Mouse (Mus musculus) gastrocnemius, postnatal 36 days (tissue): Measurements from ENCODE around the gene Mtus2. TPM values are rescaled to one million over a fixed set of nuclear protein-coding genes. Genes with fewer than 3 reads are reported as not detected.

Experiments used
- DNase-seq, 2 experiments: peaks; one replicate each; pipeline ENCODE4 v3.0.0; 2022
- intact Hi-C: fragments of 180-260 bp; cut with DNase I; formaldehyde crosslinking; loops from one replicate; pipeline ENCODE4 v1.15.1; 2025
- total RNA-seq, 2 experiments: library from RNA; stranded (reverse); gene quantifications; 2 replicates each; pipeline ENCODE4 v1.2.3; 2021

Mtus2 gene
- total RNA-seq, 2 experiments from 2014 or later = 0.08 to 0.25 TPM

DNA sequence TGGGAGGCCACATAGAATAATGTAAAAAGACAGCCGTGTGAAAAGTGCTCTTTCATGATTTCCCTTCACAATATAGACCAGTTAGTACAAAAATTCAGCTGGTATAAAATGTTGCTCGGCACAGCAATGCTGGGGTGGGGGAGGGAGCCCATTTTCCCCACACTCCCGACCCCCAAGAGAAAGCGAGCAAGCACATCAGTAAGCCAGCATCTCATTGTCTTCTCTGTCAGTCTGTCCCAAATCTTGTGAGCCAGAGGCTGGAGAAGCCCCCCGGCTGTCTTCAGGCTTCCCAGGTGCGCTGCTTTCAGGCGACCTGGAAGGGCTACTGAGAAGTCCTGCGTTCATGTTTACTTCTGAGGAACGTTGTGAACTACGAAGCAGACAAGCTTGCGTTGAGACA is 699 bp upstream of the Mtus2 start:
- intact Hi-C loops = loop anchor here (5.0 kb wide), 1 partner anchor 286 kb away; no protein-coding TSS in a partner anchor
- no peak for DNase-seq

- intact Hi-C loops = loop anchor here (5.0 kb wide), 1 partner anchor 285 kb away; no protein-coding TSS in a partner anchor
- DNase-seq = peak in 1 of 2 experiments; percentile 16
Observed at GRCm38 (mm10) chr5:147957592-147958271, 612 bp downstream of the Mtus2 start.

DNA sequence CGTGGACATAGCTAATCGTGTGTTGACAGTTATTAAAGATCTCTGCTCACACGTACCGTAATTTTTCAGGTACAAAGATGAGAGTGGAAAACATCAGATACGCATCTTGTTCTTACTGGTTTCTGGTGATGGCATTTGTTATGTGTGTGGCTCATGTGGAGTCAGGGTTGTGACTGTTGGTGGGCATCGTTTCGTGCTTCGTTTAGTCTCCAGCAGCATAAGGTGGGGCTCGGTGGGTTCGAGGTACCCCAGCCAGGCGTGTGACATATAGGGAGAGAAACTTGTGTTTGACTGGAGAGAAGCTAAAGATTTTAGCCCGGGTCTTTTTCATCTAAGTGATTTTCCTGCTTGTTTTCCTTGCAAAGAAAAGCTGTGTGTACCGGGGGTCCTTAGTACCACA is 1.4 kb downstream of the Mtus2 start:
- intact Hi-C loops = loop anchor here (5.0 kb wide), 1 partner anchor 284 kb away; no protein-coding TSS in a partner anchor
- no peak for DNase-seq

GRCm38 (mm10) chr5:147959088-147959487 is 2.0 kb downstream of the Mtus2 start:
- intact Hi-C loops = loop anchor here (5.0 kb wide), 1 partner anchor 283 kb away; no protein-coding TSS in a partner anchor
- no peak for DNase-seq

- intact Hi-C loops = no loop called here
- no peak for DNase-seq
Observed at GRCm38 (mm10) chr5:147960793-147961192, 3.7 kb downstream of the Mtus2 start.

- intact Hi-C loops = no loop called here
Observed at GRCm38 (mm10) chr5:147963820-147964580, 6.9 kb downstream of the Mtus2 start.

DNA sequence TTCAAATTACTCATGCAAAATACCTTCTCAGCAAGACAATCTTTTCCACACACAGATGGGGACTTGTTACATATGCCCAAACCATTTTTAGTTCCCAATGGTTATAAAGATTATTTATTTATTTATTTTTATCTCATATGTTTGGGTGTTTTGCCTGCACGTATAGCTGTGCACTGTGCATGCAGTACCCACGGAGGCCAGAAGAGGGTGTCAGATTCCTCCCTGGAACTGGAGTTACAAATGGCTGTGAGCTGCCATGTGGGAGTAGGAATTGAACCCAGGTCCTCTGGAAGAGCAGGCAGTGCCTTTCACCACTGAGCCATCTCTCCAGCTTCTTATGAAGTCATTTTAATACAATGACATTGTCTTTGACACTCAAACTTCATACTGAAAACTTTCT is 7.7 kb downstream of the Mtus2 start:
- intact Hi-C loops = no loop called here

More at GRCm38 (mm10) chr5:147963820-147964580, 6.9 kb downstream of the Mtus2 start:
- DNase-seq = no peak

GRCm38 (mm10) chr5:147966646-147967045 is 9.5 kb downstream of the Mtus2 start:
- intact Hi-C loops = no loop called here
- DNase-seq = no peak

More for the DNA sequence above, 7.7 kb downstream of the Mtus2 start:
- no peak for DNase-seq

GRCm38 (mm10) chr5:147969566-147969965 is 12.4 kb downstream of the Mtus2 start:
- intact Hi-C loops = no loop called here
- no peak for DNase-seq

DNA sequence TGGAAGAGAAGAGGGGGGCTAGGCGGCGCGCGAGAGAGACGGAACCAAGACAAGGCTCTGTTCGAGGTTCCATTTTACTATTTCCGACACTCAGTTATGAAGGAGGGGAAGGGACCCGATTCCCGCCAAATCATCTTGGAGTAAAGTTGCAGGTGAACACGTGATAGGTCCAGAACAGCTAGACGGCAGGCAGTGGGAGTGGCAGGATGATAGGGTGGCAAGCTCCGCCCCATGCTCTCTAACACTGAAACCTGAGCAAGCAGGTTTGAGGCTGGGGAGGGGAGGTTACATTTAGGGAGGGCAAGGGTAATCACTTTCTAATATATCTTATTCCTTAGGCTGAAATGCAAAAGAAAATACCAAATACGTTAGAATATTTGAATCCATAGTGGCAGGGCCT is 18.9 kb downstream of the Mtus2 start:
- intact Hi-C loops = no loop called here

GRCm38 (mm10) chr5:147980606-147981005 is 23.5 kb downstream of the Mtus2 start:
- no peak for DNase-seq
- intact Hi-C loops = no loop called here

More for the DNA sequence above, 18.9 kb downstream of the Mtus2 start:
- no peak for DNase-seq

- intact Hi-C loops = no loop called here
- DNase-seq = no peak
Observed at GRCm38 (mm10) chr5:147990289-147990688, 33.2 kb downstream of the Mtus2 start.

- no peak for DNase-seq
- intact Hi-C loops = no loop called here
Observed at GRCm38 (mm10) chr5:147990775-147991174, 33.7 kb downstream of the Mtus2 start.

GRCm38 (mm10) chr5:147992581-147993378 is 35.7 kb downstream of the Mtus2 start:
- peak; percentile 21 to 46 for DNase-seq
- intact Hi-C loops = no loop called here

DNA sequence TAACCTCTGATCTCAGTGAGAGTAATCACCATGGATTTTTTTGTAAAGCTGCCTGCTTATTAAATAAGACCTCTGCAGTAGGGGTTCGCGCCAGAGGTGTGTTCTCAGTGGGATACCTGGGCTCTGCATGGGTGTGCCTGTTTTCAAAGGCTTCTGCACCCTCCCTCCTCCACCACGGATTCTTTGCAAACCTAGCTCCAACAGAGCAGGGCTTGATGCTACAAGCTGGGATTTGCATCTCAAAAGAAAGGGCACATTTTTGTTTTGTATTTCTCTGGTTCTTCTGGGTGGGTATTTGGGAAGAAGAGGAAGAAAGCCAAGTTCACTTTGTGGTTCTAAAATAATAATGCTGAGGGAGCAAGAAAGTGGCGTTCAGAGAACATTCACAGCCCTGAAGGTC is 48.1 kb downstream of the Mtus2 start:
- DNase-seq = no peak
- intact Hi-C loops = no loop called here

- DNase-seq = no peak
Observed at GRCm38 (mm10) chr5:148012156-148012555, 55.0 kb downstream of the Mtus2 start.

GRCm38 (mm10) chr5:148014133-148014854 is 57.2 kb downstream of the Mtus2 start:
- intact Hi-C loops = no loop called here
- no peak for DNase-seq

More at GRCm38 (mm10) chr5:148012156-148012555, 55.0 kb downstream of the Mtus2 start:
- intact Hi-C loops = no loop called here

DNA sequence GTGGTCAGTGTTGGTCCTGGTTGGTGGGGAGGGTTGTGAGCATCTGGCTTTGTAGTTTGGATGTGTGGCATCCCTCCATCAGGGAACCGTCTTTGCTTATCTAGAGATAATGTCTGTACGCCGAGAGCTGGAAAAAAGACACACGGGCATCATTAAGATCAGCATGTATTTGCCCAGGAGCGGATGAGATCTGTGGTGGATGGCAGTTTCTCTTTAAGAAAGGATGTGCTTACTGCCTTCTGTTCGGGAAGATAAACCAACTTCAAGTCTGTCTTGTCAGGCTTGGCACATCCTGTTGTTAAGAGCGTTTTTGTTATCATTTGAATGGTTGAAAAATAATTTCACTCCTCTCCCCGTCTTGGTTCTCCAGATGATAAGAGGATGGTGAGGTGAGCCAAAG is 58.3 kb downstream of the Mtus2 start:
- DNase-seq = no peak
- intact Hi-C loops = no loop called here

DNA sequence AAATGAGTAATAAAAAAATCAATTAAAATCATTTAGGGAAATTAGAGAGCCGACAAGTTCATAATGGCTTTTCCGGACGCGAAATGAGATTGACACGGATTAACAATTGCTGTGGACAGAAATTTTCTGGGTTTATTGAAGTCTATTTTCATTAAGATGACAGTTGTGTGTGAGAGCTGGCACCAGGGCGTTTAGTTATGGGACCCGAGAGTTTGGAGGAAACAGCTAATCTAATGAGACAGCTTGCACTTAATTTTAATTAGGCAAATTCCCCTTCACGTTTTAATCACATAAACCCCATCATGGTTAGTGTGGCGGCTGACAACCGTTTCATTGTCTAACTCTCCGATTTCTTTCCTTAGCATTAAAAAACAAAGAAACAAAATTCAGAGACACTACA is 60.3 kb downstream of the Mtus2 start:
- intact Hi-C loops = no loop called here

DNA sequence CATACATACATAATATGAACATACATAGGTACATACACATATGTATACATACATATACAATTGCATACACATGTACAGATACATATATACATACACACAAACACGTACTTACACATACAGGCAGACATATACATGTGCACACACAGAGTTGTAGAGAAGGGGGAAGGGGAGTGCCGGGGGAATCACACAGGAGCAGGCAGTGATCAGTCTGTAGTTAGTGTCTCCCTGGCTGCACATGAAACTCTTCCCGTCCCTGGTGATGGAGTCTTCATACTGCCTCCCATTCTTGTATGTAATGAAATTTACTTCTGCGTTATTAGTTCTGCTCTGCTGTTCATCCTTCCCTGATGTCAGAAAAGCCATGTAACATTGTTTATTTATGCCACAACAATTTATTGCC is 65.7 kb downstream of the Mtus2 start:
- no peak for DNase-seq
- intact Hi-C loops = no loop called here

More for the DNA sequence above, 60.3 kb downstream of the Mtus2 start:
- DNase-seq = no peak
